Mouse (Mus musculus) spleen, adult 2 months (tissue): Measurements from ENCODE around the gene Lgr4.

Source experiments
- CTCF ChIP-seq: fragments of 200-500 bp; IDR thresholded peaks from 2 replicates; pipeline ENCODE4 v1.5.1; 2011; ENCODE audit warnings: mild to moderate bottlenecking, inconsistent platforms; ENCODE audit not compliant: insufficient read depth, insufficient read length, insufficient replicate concordance; ENCODE audit errors: extremely low read depth
- POLR2A ChIP-seq: fragments of 200-500 bp; IDR thresholded peaks from 2 replicates; pipeline ENCODE4 v1.6.1; 2011; ENCODE audit warnings: low read depth, low read length, inconsistent platforms

DNA sequence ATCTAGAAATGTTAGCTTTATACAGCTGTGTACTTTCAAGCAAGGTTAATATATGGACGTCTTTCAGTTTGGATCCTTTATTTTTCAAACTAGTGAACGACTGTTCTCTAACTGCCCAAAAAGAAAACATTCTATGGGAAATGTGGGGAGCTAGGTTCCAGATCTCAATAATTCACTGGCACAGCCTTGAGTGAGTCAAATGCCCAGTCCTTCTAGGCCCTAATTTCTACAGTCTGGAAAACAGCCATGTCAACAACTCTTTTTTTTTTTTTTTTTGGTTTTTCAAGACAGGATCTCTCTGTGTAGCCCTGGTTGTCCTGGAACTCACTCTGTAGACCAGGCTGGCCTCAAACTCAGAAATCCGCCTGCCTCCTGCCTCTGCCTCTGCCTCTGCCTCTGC, 4.9 kb downstream of the Lgr4 start:
- TF ChIP-seq POLR2A (no peak), CTCF (no peak)
